Mouse (Mus musculus) right cerebral cortex, postnatal 10 days (tissue): ENCODE results near the gene Fzd7.
"Not testable (repeated sequence)": the region's sequence is repeated elsewhere in the genome, so short reads cannot be mapped to it uniquely, and the experiment has no call there.

ENCODE experiments used
- DNase-seq, 2 experiments: peaks; one replicate each; pipeline ENCODE4 v3.0.0; 2021; ENCODE audit warnings: low spot score in 2 of 2

The Fzd7 gene

DNA sequence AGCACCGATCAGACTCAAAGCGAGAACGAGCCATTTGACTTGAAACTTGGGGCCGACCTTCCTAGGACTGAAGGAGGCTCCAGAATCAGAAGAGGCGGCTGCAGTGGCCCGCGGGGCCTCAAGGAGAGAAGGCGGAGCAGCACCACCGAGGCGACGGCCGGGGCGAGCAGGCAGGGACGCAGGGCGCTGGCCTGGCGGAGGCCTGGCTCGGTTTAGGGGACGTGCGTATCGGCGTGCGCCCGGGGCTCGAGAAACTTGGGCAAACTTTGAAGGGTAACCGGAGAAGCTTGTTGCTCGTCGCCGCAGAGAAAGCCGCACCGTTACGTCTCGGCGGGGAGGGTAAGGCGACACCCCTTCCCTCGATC lies at the start of gene Fzd7:
TSS of gene Fzd7 (plus strand) at position 94 of the 365 bp plus-strand sequence.
- DNase-seq = peak; percentile 34 to 36

DNA sequence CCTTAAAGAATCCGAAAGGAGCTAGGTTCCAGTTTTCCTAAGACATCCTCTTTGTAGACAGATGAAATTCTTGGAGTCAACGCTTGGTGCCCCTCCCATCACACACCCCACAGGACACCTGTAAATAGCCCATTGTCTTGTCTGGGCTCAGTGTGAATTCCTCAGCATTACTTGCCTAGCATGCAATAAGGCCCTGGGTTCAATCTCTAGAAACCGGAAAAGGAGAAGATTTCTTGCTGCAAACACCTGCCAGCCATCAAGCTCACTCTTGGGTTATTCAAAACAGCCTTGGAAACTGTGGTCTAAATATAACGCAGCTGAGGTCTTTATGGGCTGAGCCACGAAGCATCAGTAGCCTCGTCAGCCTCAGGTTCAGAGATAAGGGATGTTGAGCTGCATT lies 48.9 kb upstream of the Fzd7 start:
- no peak for DNase-seq

DNA sequence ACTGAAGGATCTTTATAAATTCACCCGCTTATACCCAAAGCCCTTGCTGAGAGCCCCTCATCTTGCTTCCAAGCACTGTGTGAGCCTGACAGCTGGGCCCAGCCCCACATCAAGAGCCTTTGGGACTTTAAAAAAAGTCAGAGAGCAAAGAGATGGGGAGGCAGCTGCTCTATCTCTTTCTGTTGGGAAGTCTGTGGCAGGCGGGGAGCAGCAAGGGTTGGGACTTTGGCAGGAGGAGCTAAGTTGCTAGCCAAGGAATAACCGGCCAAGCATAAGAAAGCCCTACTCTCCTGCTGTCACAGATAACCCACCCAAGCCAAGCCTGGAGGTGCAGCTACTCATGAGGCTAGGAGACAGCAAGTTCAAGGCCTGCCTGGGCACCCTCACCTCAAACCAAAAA lies 48.2 kb upstream of the Fzd7 start:
- DNase-seq = peak; percentile 42 to 46

DNA sequence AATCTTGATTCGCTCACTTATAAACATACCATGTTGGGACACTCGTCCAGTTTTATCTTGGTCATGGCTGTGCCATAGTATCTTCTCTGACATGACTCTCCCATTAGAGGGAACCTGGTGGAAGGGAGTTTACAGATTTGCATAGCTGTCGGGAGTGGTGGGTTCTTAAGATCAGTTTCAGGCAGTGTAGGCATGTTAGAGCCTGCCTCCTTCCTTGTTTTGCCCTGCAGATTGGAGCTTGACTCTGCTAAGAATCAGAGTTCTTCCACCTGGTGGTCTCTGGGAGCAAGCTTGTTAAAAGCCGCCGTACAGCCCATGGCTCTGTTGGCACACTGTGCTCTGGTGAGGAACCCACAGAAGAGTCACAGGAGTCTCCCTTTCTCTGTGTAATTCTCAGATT lies 47.0 kb upstream of the Fzd7 start:
- DNase-seq = no peak

DNA sequence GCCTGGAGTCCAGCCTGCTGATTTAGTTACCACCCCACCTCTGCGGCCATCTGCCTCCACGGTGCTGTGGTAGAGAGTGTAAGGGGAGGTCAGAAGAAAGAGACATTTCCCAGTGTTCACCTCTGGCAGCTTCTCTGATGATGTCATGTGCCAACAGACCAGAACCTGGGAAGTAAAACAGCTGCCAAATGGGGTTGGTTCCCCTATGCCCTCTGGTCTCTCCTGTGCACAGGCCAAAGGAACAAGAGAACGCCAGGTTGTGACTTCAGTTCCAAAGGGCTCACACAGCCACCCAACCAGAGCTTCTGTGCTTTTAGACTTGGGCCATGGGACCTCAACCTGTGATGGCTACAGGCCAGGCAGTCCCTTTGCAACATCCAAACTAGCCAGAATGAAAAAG lies 45.9 kb upstream of the Fzd7 start:
- no peak for DNase-seq

DNA sequence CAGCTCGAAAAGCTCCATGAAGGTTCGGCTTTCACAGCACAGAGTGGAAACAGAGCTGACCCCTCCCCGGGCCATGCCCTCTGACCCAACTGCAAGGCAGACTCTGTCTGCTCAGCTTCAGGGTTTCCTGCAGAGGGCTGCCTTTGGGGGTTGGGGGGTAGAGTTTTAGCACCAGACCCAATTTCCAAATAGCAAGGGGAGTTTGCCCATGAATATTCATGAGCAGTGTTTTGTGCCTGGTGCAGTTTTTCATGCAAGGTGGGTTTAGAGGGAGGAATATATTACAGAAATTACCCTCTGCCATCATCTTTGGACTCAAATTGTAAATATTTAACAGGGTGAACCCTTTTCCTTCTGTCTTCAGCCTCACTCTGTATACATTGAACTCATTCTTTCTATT lies 44.3 kb upstream of the Fzd7 start:
- DNase-seq = no peak

DNA sequence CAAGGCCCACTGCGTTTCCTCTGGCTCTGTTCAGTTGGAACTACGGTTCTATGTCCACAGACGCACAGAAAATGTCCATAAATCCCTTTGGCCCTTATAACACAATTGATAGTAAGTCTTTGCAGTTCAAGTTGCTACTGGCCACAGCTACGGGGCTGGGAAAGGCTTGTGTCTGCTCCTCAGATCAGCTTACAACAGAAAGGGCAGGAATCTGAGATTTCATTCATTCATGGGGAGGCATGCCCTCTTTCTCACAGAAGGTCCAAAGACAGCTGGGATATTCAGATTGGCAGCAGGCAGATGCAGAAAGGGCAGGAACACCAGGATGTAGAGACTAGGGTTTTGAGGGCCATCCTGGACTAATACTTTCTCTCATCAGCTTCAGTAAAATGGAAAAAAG lies 43.9 kb upstream of the Fzd7 start:
- no peak for DNase-seq

DNA sequence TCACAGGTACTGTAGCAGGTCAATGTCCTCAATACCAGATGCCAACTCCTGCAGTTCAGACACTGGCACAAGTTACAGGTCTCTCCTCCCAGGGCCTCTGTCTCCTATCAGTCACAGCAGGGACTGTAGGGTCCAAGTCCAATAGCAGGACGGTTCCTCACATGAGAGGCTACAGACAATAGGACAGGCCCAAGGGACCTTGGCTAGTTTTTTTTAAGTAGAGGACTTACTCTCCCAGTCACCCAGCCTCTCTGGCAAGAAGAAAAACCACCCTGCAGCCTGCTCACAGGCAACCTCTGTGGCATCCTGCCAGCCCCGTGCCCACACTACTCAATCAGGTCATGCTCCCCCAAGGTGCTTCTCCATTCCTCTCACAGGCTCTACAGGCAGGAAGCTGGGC lies 43.0 kb upstream of the Fzd7 start:
- DNase-seq = no peak

DNA sequence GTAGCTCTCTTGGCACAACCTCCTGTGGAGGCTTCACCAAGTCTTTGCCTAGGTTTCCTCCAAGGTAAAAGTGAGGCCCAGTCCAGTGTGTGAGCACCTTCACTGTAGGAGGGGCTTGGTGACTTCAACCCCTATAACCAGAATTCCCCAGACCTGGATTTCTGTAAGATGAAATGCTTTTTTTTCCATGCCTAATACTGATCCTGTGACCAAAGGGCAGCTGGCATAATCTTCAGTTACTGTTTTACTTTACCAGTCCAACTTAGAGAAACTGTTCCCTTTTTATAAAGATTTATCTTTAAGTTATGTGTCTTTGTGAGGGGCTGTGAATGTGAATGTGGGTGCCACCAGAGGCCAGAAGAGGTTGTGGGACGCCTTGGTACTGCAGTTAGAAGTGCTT lies 42.3 kb upstream of the Fzd7 start:
- no peak for DNase-seq

DNA sequence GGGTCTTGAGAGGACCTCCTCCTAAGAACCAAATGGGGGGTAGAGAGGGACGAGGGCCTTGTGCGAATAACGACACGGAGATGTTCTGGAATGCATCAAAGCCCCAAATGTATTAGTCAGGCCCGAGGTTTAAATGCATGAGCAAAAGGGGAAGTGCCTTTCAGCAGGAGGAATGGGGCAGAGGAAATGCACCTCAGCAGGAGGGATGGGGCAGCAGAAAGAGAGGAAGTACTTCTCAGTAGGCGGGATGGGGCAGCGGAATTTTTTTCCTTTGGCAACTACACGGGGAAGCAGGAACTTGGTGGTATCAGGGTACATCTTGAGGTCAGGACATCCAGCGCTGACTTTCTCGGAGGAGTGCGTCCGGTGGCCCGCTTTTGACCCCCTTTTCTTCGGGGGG lies 39.5 kb upstream of the Fzd7 start:
- DNase-seq = not testable (repeated sequence)

DNA sequence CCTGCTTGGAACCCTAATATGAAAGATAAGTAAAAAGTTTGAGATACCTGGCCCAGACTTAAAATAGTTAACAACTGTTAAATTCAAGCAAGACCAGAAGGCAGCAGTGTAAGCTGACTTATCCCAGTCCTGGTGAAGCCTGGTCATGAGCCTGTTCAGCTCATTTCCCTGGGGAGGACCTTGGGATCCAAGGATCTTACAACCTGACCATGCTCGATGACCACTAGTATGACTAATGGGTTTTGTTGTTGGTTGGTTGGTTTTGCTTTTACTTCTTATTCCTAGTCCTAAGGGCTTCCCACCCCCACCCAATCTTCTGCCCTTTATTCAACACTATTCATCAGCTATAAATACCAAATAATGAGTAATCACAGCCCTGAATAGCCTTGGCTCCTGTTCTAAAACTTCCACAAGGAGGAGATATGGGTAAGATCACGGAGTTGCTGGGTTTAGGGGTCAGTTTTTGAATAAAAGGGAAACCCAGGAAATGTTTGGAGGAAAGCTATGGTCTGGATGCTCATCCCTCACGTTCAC lies 38.0 kb upstream of the Fzd7 start:
- DNase-seq = no peak

DNA sequence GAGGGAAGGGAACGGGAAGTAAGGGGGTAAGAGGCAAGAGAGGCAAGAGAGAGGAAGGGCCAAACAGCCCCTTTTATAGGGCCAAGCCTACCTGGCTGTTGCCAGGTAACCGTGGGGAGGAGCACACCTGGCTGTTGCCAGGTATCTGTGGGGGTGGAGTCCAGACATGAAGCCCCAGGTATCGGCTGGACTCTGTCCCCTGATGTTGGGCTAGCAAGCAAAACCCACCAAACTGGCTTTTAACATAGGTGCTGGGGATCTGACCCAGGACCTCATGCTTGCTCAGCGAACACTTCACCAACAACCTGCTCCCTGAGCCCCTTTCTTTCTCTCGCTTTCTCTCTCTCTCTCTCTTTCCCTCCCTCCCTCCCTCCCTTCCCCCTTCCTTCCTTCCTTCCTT lies 37.0 kb upstream of the Fzd7 start:
- no peak for DNase-seq

DNA sequence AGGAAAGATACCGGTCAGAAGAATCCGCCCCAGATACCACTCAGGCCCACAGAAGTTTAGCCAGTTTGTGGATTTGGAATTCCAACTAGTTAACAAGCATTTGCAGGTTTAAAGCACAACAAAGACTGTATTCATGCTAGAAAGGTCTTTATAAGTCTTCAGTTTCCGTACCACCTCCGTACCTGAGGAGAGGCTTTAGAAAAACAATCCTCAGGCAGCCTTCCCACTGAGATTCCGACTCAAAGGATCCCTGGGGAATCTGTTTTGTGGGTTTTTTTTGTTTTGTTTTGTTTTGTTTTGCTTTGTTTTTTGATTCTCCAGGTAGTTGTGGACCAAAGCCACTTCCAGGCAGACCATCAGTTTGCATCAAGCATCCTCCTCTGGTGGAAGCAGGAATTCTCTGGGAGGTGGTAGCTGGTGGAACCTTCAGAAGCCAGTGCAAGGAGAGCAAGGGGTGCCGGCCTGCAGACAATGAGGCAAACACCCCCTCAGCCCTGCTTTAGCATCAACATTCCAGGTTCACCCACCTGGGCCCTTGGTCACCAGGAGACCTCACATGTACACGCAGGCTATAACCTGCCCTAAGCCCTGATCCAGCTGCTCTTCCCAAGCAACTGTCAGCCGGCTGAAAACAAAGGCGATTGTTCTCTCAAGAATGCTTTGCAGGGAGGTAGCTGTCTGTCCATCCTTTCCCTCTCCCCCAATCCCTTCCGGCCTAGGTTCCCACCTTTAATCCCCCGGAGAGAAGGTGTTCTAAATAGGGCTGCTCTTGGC lies 33.5 kb upstream of the Fzd7 start:
- DNase-seq = no peak

DNA sequence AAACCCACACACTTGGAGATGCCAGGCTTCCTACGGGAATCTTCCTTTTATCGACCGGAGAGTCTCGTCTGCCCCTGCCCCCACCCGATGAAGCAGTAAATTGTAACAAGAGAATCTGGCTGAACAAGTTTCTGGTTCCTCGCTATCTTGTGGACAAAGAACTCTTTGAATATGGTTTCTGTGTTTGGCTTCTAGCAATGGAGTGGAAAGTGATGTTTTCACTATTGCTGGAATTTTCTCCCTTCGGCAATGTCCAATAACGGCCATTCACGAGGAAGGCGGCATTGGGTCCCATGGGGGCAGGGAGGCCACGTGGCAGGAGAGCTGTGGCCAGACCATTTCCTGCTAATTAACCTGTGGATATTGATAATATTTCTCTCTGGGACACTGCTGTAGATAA lies 32.8 kb upstream of the Fzd7 start:
- no peak for DNase-seq

DNA sequence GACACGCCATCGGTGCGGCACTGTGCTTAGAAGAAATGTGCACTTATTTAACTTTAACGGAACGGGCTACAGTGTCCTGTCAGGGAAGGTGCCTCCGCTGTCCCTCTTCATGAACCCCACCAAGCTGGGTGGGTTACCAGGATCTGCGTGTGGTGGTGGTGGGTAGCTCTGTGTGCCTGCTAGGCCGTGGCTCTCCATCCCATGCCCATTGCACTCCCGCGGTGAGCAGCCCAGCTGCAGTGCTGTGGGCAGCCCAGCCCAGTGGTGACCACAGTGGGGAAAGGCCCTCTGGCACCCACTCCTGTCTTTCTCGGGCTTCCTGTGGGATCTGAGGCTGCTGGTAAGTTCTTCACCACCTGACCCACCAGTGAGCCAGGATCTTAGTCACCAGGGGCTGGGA lies 31.3 kb upstream of the Fzd7 start:
- DNase-seq = no peak

DNA sequence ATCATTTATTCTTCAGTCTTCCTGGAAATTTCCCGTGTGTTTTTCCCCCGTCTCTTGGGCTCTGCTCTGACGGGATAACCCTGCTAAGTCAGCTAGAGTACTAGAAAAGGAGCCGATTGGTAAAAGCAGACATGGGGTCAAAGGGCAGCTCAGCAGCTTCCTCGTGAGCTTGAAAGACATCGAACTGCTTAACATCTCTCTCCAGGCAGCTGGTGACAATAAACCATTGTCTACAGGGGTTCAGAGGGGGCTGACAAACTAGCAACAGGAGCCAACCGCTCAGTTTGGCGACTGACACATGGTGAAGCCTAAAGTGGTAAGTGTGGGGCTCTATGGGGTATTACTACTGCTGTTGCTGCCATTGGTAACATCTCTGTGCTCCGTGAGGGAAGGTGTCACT lies 30.6 kb upstream of the Fzd7 start:
- DNase-seq = no peak

DNA sequence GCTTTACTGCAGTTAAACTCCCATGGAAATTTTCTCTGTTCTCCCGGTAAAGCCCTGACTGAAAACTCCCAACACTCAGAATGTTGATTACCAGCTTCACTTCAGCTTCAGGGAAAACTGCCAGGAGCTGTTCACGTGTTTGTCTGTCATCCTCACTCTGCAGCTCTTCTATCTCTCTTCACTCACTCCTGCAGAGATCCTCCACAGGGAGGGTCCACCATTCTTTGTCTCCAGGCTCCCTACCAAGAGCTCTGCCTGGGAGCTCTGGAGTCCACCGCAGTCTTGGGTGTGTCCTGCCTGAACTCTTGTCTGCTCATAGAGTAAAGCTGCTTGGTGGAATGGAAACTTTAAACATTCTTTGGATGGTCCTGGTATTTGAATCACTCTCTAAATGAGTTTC lies 25.4 kb upstream of the Fzd7 start:
- no peak for DNase-seq

DNA sequence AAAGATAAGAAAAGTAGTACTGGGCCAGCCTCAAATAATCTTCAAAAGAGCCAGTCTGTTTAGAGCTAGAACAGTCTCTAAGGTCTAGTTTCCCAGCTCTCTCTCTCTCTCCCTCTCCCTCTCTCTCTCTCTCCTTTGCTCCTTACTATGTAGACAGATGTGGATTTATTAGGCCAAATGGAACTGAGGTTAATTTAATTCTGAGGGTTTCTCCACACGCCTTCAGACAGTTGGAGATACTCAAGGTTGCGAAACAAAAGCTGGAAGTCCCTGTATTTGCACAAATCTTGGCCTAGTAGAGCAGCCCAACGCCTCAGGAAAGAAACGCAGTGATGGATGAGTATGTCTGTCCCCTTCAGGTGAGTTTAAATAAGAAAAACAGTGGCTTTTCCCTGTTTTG lies 24.4 kb upstream of the Fzd7 start:
- no peak for DNase-seq

DNA sequence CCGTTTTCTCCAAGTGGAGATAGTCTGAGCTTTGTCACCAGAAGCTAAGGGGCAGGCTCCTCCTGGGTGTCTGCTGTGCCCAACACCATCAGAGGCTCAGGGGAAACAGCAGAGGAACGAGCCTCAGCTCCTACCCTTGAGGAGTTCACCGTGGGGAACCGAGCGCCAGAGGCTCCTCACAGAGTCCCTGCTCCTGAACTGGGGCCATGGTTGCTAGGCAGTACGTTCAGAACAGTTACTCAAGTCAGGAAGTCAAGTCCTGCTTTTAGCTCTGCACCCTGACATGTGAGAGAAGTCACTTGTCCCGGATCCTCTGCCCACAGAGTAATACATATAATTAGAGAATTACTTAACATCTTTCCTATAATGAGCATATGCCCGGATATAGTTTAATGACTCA lies 23.3 kb upstream of the Fzd7 start:
- DNase-seq = peak in 1 of 2 experiments; percentile 35

DNA sequence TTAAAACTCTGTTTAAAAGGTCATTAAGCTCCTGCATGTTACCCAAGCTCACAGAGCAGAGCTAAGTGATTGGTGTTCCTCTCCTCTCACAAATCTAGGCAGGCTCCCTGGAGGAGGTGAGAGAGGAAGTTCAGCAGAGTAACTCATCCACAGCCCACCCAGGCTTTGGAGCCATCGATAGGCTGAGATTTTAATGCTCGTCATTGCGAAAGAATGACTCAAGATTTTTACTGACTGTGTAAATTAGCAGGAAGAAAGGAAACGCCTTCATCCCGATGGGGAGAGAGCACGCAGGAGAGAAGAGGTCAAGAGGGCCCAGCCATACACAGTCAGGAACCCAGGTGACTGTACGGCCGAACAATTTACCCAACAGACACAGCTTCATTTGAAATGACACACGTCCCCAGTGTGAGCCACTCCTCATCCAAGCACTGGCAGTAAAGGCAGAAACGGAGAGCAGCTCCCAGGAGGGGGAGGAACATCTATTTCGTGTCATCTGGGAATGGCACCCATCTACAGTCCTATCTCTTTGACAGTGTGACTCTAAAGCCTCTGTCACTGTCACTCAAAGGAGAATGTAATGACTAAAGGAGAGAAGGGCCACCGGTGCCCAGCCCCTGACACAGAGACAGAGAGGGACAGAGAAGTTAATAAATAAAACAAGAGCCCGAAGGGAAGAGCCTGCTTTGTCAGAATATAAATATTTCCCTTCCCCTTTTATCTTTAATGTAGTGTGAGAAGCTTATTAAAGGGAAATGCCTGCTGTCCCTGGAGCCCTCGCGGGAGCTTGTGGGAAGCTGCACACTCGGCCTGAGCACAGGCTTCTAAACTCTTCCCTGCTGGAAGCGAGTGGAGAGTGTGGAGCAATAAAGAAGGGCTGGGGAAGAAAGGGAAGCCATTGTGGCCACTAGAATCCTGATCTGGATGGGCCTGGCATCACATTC lies 17.3 kb upstream of the Fzd7 start:
- DNase-seq = no peak

DNA sequence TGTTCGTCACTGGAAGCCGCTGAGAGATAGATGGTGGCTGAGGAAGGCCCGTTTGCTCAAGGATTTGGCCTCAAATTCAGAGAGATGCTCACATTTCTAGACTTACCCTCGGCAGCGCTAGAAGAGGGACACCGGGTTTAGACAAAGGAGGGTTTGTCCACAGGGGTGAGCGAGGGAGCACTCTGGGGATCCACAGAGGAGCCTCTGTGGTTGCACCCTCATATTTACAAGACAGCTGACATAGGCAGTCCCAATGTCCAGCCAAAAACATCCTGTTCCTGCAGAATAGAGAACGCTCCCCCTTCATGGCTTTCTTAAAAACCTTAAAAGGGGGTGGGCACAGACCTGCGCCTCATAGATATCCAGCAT lies 16.6 kb upstream of the Fzd7 start:
- DNase-seq = no peak

DNA sequence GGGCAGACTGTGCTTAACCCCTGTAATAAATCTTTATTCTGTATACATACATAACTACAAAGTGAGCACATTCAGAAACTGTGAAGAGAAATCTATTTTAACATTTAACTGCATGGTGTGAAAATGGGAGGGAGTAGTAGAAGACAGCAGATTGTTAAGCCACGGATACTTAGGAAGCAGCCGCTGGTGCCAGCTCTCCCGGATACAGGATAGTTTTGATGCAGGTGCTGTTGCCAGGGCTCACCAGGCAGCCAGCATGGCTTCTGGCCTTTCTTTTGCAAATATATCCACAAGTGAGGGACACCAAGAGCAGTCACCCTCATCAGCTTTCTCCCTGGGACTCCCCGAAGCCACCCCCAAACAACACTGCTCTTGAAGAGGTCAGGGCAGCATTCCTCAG lies 13.1 kb upstream of the Fzd7 start:
- peak; percentile 43 to 58 for DNase-seq

DNA sequence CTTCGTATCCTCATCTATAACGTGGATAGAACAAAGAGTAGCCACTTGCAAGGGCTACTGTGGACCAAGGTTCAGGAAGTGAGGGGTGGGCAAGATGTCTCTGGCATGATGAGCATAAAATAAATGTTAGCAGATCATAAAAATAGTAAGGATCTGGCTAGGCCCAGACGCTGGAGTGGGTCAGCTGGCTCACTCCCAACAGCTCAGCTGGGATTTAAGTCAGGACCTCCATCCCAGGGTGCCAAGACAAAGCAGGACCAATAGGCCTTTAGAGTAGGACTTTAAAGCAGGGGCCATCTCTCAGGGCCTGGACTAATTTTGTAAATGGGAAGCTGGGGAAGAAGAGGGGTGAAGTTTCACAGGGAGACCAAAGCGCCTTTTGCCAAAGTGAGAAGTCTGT lies 11.5 kb upstream of the Fzd7 start:
- DNase-seq = no peak
